Mouse (Mus musculus): ENCODE data around the gene Zfp524. TPM values are rescaled to one million over a fixed set of nuclear protein-coding genes. Genes with fewer than 3 reads are reported as not detected.
A peak's percentile ranks its signal among the peaks of the same experiment; 100 is the strongest.

Gene Zfp524
- 14.5 and 15.0 TPM in 2 replicates for polyA plus RNA-seq (2015; fragmentation: Nextera tagmentation; extraction: Ambion mirVana)

- H3K27me3 ChIP-seq, result no peaks in the 10 kb centered on the region
- peaks cover 43% of the 10 kb centered on the region for H3K36me3 ChIP-seq
- H3K4me2 ChIP-seq, result peak within 1 kb of the TSS; percentile 64
- peak within 1 kb of the TSS; percentile 74 for H3K9ac ChIP-seq
- peak within 1 kb of the TSS; percentile 99 for H3K27ac ChIP-seq
- WGBS, result under 1% methylated on average over 42 of the region's 42 CpGs
- ATAC-seq (ENCODE audit: insufficient number of reproducible peaks, low FRiP score, low TSS enrichment, low read depth), result peak; percentile 82
- peak within 1 kb of the TSS; percentile 74 for H3K4me3 ChIP-seq
- H3K4me1 ChIP-seq, result peaks cover 17% of the 10 kb centered on the region; the same call in 1 of the 2 replicates
- no peaks in the 10 kb centered on the region for H3K9me3 ChIP-seq
Measured at GRCm38 (mm10) chr7:5014251-5015117, at the start of gene Zfp524, which contains the start of gene Fiz1. TSS of gene Zfp524 (plus strand) at chr7:5014415. TSS of gene Fiz1 (minus strand) at chr7:5014697.

- ATAC-seq (ENCODE audit: insufficient number of reproducible peaks, low FRiP score, low TSS enrichment, low read depth), result no peak
- 0 out of 2 replicates have a peak, but pooled peaks cover 6% of the 10 kb centered on the region for H3K4me1 ChIP-seq
- no peaks in the 10 kb centered on the region for H3K36me3 ChIP-seq
- H3K4me2 ChIP-seq, result no peak overlapping the region
- WGBS, result 72% methylated on average over 5 of the region's 5 CpGs
- H3K27me3 ChIP-seq, result no peaks in the 10 kb centered on the region
- H3K4me3 ChIP-seq, result no peak overlapping the region
- no peak overlapping the region for H3K9ac ChIP-seq
- no peak overlapping the region for H3K27ac ChIP-seq
- H3K9me3 ChIP-seq, result no peaks in the 10 kb centered on the region
Measured at GRCm38 (mm10) chr7:4964988-4965387, 49.2 kb upstream of the Zfp524 start.

GRCm38 (mm10) chr7:4971068-4971467 is 43.1 kb upstream of the Zfp524 start, which contains the start of gene Sbk3:
TSS of gene Sbk3 (minus strand) at chr7:4971168.
- H3K4me1 ChIP-seq, result 0 out of 2 replicates have a peak, but pooled peaks cover 6% of the 10 kb centered on the region
- 43% methylated on average over 6 of the region's 6 CpGs for WGBS
- no peaks in the 10 kb centered on the region for H3K27me3 ChIP-seq
- H3K4me2 ChIP-seq, result no peak within 1 kb of the TSS
- H3K27ac ChIP-seq, result no peak within 1 kb of the TSS
- no peak within 1 kb of the TSS for H3K4me3 ChIP-seq
- H3K9me3 ChIP-seq, result no peaks in the 10 kb centered on the region
- no peak within 1 kb of the TSS for H3K9ac ChIP-seq
- ATAC-seq (ENCODE audit: insufficient number of reproducible peaks, low FRiP score, low TSS enrichment, low read depth), result no peak
- no peaks in the 10 kb centered on the region for H3K36me3 ChIP-seq

- Histone ChIP-seq H3K4me1 (0 out of 2 replicates have a peak, but pooled peaks cover 6% of the 10 kb centered on the region), H3K27ac (no peak overlapping the region), H3K9me3 (no peaks in the 10 kb centered on the region), H3K27me3 (no peaks in the 10 kb centered on the region), H3K9ac (no peak overlapping the region), H3K36me3 (no peaks in the 10 kb centered on the region), H3K4me3 (no peak overlapping the region), H3K4me2 (no peak overlapping the region)
- ATAC-seq (ENCODE audit: insufficient number of reproducible peaks, low FRiP score, low TSS enrichment, low read depth), result no peak
- 28% methylated on average over 7 of the region's 7 CpGs for WGBS
Measured at GRCm38 (mm10) chr7:4971710-4972109, 42.5 kb upstream of the Zfp524 start.

GRCm38 (mm10) chr7:4972321-4973047 is 41.7 kb upstream of the Zfp524 start:
- Histone ChIP-seq H3K9me3 (no peaks in the 10 kb centered on the region), H3K4me2 (no peak overlapping the region), H3K9ac (no peak overlapping the region), H3K27me3 (no peaks in the 10 kb centered on the region), H3K27ac (no peak overlapping the region), H3K4me1 (0 out of 2 replicates have a peak, but pooled peaks cover 6% of the 10 kb centered on the region), H3K36me3 (no peaks in the 10 kb centered on the region), H3K4me3 (no peak overlapping the region)
- 63% methylated on average over 18 of the region's 18 CpGs for WGBS
- peak; percentile 62; the same call in 1 of the 2 replicates for ATAC-seq (ENCODE audit: insufficient number of reproducible peaks, low FRiP score, low TSS enrichment, low read depth)

- WGBS, result 46% methylated on average over 4 of the region's 4 CpGs
- Histone ChIP-seq H3K36me3 (no peaks in the 10 kb centered on the region), H3K4me2 (no peak overlapping the region), H3K4me1 (0 out of 2 replicates have a peak, but pooled peaks cover 6% of the 10 kb centered on the region), H3K4me3 (no peak overlapping the region), H3K9ac (no peak overlapping the region), H3K9me3 (no peaks in the 10 kb centered on the region), H3K27ac (no peak overlapping the region), H3K27me3 (no peaks in the 10 kb centered on the region)
- ATAC-seq (ENCODE audit: insufficient number of reproducible peaks, low FRiP score, low TSS enrichment, low read depth), result no peak
Measured at GRCm38 (mm10) chr7:4975455-4975854, 38.8 kb upstream of the Zfp524 start.

GRCm38 (mm10) chr7:4976832-4977231 is 37.4 kb upstream of the Zfp524 start:
- Histone ChIP-seq H3K4me2 (no peak overlapping the region), H3K36me3 (no peaks in the 10 kb centered on the region), H3K27me3 (no peaks in the 10 kb centered on the region), H3K27ac (no peak overlapping the region), H3K4me1 (0 out of 2 replicates have a peak, but pooled peaks cover 6% of the 10 kb centered on the region), H3K9ac (no peak overlapping the region), H3K9me3 (no peaks in the 10 kb centered on the region), H3K4me3 (no peak overlapping the region)
- WGBS, result 92% methylated on average over 7 of the region's 7 CpGs
- ATAC-seq (ENCODE audit: insufficient number of reproducible peaks, low FRiP score, low TSS enrichment, low read depth), result no peak

- Histone ChIP-seq H3K27me3 (peaks cover under 1% of the 10 kb centered on the region; the same call in 1 of the 2 replicates), H3K9me3 (0 out of 2 replicates have a peak, but pooled peaks cover 5% of the 10 kb centered on the region), H3K9ac (no peak overlapping the region), H3K36me3 (peaks cover 20% of the 10 kb centered on the region), H3K27ac (no peak overlapping the region), H3K4me1 (0 out of 2 replicates have a peak, but pooled peaks cover 2% of the 10 kb centered on the region), H3K4me2 (no peak overlapping the region), H3K4me3 (no peak overlapping the region)
- ATAC-seq (ENCODE audit: insufficient number of reproducible peaks, low FRiP score, low TSS enrichment, low read depth), result no peak
- WGBS, result 54% methylated on average over 2 of the region's 2 CpGs
Measured at GRCm38 (mm10) chr7:4988250-4988649, 26.0 kb upstream of the Zfp524 start.

GRCm38 (mm10) chr7:4993347-4993998 is 20.7 kb upstream of the Zfp524 start:
- peaks cover 35% of the 10 kb centered on the region for H3K36me3 ChIP-seq
- no peak overlapping the region for H3K9ac ChIP-seq
- 0 out of 2 replicates have a peak, but pooled peaks cover 5% of the 10 kb centered on the region for H3K9me3 ChIP-seq
- H3K4me3 ChIP-seq, result no peak overlapping the region
- no peak overlapping the region for H3K4me2 ChIP-seq
- WGBS, result 47% methylated on average over 55 of the region's 55 CpGs
- peaks cover 30% of the 10 kb centered on the region for H3K4me1 ChIP-seq
- no peak overlapping the region for H3K27ac ChIP-seq
- no peak for ATAC-seq (ENCODE audit: insufficient number of reproducible peaks, low FRiP score, low TSS enrichment, low read depth)
- H3K27me3 ChIP-seq, result peaks cover 12% of the 10 kb centered on the region

GRCm38 (mm10) chr7:4993999-4994788 is 20.0 kb upstream of the Zfp524 start:
- WGBS, result 55% methylated on average over 59 of the region's 59 CpGs
- Histone ChIP-seq H3K4me1 (peaks cover 30% of the 10 kb centered on the region), H3K36me3 (peaks cover 35% of the 10 kb centered on the region), H3K27me3 (peaks cover 12% of the 10 kb centered on the region), H3K9ac (no peak overlapping the region), H3K9me3 (0 out of 2 replicates have a peak, but pooled peaks cover 5% of the 10 kb centered on the region), H3K4me3 (peak overlapping the region; percentile 60; the same call in 1 of the 2 replicates), H3K27ac (no peak overlapping the region), H3K4me2 (no peak overlapping the region)
- ATAC-seq (ENCODE audit: insufficient number of reproducible peaks, low FRiP score, low TSS enrichment, low read depth), result no peak

All from limb, embryonic 15.5 days (tissue).